Mouse (Mus musculus) neural tube, postnatal 0 days (tissue): ENCODE data around the gene Gspt1. TPM values are rescaled to one million over a fixed set of nuclear protein-coding genes. Genes with fewer than 3 reads are reported as not detected.

Source experiments
- microRNA counts: library from miRNA; unstranded; fragments of <30 nt; microRNA quantifications from one replicate; lab custom pipeline; 2015
- microRNA-seq: library from miRNA; unstranded; fragments of <30 nt; microRNA quantifications from one replicate; pipeline ENCODE4, GENCODE M21; 2016
- polyA plus RNA-seq: library from polyadenylated mRNA; unstranded; fragments of >200 nt; fragmentation: Nextera tagmentation; extraction: Ambion mirVana; gene quantifications from 2 replicates; pipeline ENCODE4 v1.2.1, GENCODE M21; 2015

The Gspt1 gene
- polyA plus RNA-seq = 53.6 and 58.7 TPM in 2 replicates

DNA sequence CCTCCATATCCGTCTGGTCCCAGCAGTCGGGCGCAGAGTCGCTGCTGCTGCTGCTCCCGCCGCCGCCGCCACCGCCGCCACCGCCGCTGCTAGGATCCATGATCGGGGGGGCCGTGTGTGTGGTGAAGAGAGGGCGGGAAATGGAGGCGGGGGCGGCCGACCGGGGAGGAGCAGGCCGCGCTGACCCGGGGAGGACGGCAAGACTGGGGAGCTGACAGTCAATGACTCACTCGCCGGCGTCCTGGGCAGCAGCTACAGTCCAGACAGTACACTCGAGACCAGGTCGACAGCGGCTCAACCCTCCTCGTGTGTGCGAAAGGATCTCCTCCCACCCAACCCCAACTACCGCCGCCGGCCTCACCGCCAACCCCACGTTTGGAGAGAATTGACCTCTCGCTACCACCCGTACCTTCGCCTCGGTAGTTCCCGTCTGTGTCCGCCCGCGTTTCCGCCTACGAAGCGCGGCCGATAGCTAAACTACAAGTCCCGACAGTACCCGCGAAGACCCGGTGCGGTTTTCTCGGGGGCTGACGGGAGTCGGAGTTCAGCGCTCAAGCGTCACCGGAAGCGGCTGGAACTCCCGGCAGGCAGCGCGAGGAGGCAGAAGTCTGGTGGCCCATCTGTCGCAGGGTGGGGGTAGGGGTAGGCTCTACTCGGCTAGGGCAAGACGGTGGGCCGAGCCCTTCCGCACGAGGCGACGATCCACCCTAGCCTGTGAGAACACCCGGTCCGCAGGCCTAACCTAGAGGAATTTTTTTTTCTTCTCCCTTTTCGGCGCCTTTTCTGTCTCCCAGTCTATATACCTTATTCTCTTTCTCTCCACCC, at the start of gene Gspt1:
Gspt1 (minus strand) TSS at position 428 of the 825 bp plus-strand sequence.

DNA sequence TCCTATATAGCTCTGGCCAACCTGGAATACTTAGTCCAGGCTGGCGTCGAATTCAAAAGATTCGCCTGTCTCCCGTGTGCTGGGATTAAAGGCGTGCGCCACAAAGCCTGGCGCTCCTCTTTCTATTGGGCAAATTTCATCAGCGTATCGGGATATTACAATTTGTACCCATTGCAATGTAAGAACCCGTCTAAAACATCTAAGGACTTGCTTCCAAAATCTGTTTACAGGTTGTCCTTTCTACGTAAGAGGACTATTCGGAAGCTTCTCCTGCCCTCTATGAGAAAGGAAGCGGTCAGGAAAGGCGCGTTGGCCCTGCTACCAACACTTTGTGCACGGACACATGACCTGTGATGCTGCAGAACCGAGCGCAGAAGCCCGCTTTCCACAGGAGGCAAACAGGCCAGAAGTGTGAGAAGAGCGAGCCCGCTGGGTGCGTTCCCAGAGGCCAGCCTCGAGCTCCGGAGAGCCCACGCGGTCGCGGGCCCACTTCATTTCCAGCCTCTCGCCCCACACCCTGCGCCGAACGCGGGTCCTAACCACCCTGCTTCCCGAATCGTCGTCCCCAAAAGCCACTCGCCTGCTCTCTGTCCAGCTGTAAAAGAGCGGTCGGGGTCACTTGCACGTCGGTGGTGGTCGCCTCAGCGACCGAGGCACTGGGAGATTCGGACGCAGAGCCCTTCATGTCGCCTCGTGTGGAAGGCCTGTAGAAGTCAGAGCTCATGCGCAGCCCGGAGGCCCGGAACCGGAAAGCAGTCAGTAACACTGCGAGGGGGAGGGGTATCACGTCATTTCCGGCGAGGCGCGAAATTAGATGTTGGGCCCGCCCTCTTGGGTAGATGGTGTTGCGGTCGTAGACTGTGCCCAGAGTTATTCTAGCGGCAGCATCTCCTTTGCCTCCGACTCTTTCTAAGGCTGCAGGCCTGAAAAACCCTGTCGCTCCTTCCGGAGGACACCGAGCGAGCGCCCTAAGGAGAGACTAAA, 51.3 kb downstream of the Gspt1 start, which contains the start of gene Rsl1d1:
Rsl1d1 (minus strand) TSS at position 761 of the 984 bp plus-strand sequence.

DNA sequence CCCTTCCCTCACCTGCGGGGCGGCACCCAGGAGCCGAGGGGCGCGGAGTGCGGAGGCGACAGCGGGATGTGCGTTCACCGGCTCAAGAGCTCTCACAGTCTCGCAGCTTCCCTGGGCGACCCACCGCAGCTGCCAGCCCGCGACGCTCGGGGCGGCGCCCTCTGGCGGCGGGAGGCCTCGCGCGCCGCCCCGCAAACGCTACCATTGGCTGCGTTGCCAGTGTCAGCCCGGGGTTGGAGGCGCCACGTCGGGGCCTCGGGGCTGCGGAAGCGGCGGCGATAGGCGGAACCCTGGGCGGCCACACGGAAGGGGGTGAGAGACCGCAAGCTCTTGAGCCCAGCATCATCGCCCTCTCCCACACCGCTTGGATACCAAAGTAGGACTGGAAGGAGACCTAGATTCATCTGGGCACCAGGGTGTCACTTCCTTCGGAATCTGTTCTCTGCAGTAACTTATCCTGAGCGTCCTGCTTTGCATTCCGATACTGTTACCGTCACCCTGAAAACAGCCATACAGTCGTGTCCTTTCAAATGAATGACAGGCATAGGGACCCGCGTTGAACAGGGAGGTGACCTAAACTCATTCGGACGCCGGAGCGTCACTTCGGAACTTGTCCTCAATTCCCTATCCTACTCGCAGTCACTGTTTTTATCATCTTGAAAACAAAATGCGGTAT, 77.8 kb downstream of the Gspt1 start, which contains the start of gene Zc3h7a:
Zc3h7a (minus strand) TSS at position 186 of the 676 bp plus-strand sequence.

MicroRNAs within 50 kb of the gene (microRNA counts, 519-probe panel; counts per million panel counts)
- microRNA mmu-miR-1945 (lab: Ali Mortazavi, UCI) = 40.5 counts per million

Small RNAs within 50 kb of the gene (microRNA-seq; reads per million reads assigned to microRNA genes)
- gene Mir1945 = not detected

Other genes starting within 250 kb of the Gspt1 start
- gene Snn, start 193.4 kb downstream of the Gspt1 start, polyA plus RNA-seq = 85.9 and 103 TPM in 2 replicates
- 27.9 and 30.6 TPM in 2 replicates for gene Litaf, start 188.2 kb downstream of the Gspt1 start, polyA plus RNA-seq
- gene Txndc11, start 119.7 kb downstream of the Gspt1 start, polyA plus RNA-seq = 31.5 and 32.5 TPM in 2 replicates
- gene Zc3h7a, start 77.9 kb downstream of the Gspt1 start, polyA plus RNA-seq = 35.2 and 41.1 TPM in 2 replicates
- 104 TPM in 2 replicates for gene Rsl1d1, start 51.0 kb downstream of the Gspt1 start, polyA plus RNA-seq
- 0.29 and 0.32 TPM in 2 replicates for gene Tnfrsf17, start 59.5 kb upstream of the Gspt1 start, polyA plus RNA-seq
- 8.9 and 11.6 TPM in 2 replicates for gene Snx29, start 68.6 kb upstream of the Gspt1 start, polyA plus RNA-seq